Mouse (Mus musculus): Measurements from ENCODE around the gene Il6st.

- TF ChIP-seq CTCF (IDR thresholded peaks at IDR 0.05; ENCODE audit: extremely low read depth, insufficient read depth, insufficient read length, insufficient replicate concordance) (no peak), POLR2A (IDR thresholded peaks at IDR 0.05; ENCODE audit: low read depth, low read length) (no peak)
Observed at GRCm38 (mm10) chr13:112469491-112469890, 5.6 kb downstream of the Il6st start.
